Mouse (Mus musculus) erythroblast, embryonic 14.5 days (primary cell): ENCODE measurements around the gene Tnfrsf11a. TPM values are rescaled to one million over a fixed set of nuclear protein-coding genes. Genes with fewer than 3 reads are reported as not detected.

Source experiments
- H3K27me3 ChIP-seq: 2 replicates; pipeline ENCODE4 v1.6.1; 2012; ENCODE audit warnings: inconsistent platforms; ENCODE audit not compliant: control insufficient read depth
- H3K36me3 ChIP-seq: 2 replicates; pipeline ENCODE4 v1.6.1; 2012; ENCODE audit warnings: mild to moderate bottlenecking, inconsistent platforms; ENCODE audit not compliant: control insufficient read depth
- H3K4me1 ChIP-seq: 2 replicates; pipeline ENCODE4 v1.6.1; 2012; ENCODE audit warnings: inconsistent platforms; ENCODE audit not compliant: control insufficient read depth
- H3K4me3 ChIP-seq: replicated peaks from 2 replicates; pipeline ENCODE3; 2012; ENCODE audit warnings: moderate library complexity, mild to moderate bottlenecking, inconsistent platforms
- H3K9me3 ChIP-seq: 2 replicates; pipeline ENCODE4 v1.6.1; 2012; ENCODE audit warnings: low read length, inconsistent platforms, mixed read lengths; ENCODE audit not compliant: control insufficient read depth
- GATA1 ChIP-seq: IDR thresholded peaks from 2 replicates; pipeline ENCODE4 v1.6.1; 2012; ENCODE audit warnings: low read length, inconsistent platforms, mixed read lengths
- TAL1 ChIP-seq: IDR thresholded peaks from 3 replicates; pipeline ENCODE4 v1.6.1; 2012; ENCODE audit warnings: low read length, inconsistent platforms, mixed read lengths
- polyA plus RNA-seq: library from polyadenylated mRNA; stranded (reverse); fragments of >175 nt; gene quantifications from 2 replicates; pipeline ENCODE4 v1.2.3, GENCODE M21; 2012

Tnfrsf11a gene
- polyA plus RNA-seq, 1 experiment = not detected

- H3K9me3 ChIP-seq = no peaks in the 10 kb centered on the region
- H3K4me1 ChIP-seq = no peaks in the 10 kb centered on the region
- H3K36me3 ChIP-seq = no peaks in the 10 kb centered on the region
- no peaks in the 10 kb centered on the region for H3K27me3 ChIP-seq
- H3K4me3 ChIP-seq = no peak overlapping the region
- TF ChIP-seq GATA1 = no peak
- TF ChIP-seq TAL1 = no peak
Observed at GRCm38 (mm10) chr1:105815736-105816135, 35.2 kb downstream of the Tnfrsf11a start.

GRCm38 (mm10) chr1:105819031-105819430 lies 38.5 kb downstream of the Tnfrsf11a start:
- Histone ChIP-seq H3K36me3 (no peaks in the 10 kb centered on the region), H3K4me3 (no peak overlapping the region), H3K9me3 (no peaks in the 10 kb centered on the region), H3K27me3 (no peaks in the 10 kb centered on the region), H3K4me1 (no peaks in the 10 kb centered on the region)
- TF ChIP-seq GATA1 (no peak), TAL1 (no peak)

GRCm38 (mm10) chr1:105819740-105820139 lies 39.2 kb downstream of the Tnfrsf11a start:
- Histone ChIP-seq H3K36me3 (no peaks in the 10 kb centered on the region), H3K9me3 (no peaks in the 10 kb centered on the region), H3K27me3 (no peaks in the 10 kb centered on the region), H3K4me3 (no peak overlapping the region), H3K4me1 (no peaks in the 10 kb centered on the region)
- no peak for TF ChIP-seq TAL1
- TF ChIP-seq GATA1 = no peak

- Histone ChIP-seq H3K9me3 (no peaks in the 10 kb centered on the region), H3K27me3 (no peaks in the 10 kb centered on the region), H3K4me1 (no peaks in the 10 kb centered on the region), H3K4me3 (no peak overlapping the region), H3K36me3 (no peaks in the 10 kb centered on the region)
- TF ChIP-seq TAL1 (no peak), GATA1 (no peak)
Observed at GRCm38 (mm10) chr1:105824356-105824755, 43.8 kb downstream of the Tnfrsf11a start.

GRCm38 (mm10) chr1:105824980-105825379 lies 44.5 kb downstream of the Tnfrsf11a start:
- TF ChIP-seq GATA1 (no peak), TAL1 (no peak)
- no peak overlapping the region for H3K4me3 ChIP-seq
- H3K27me3 ChIP-seq = no peaks in the 10 kb centered on the region
- H3K4me1 ChIP-seq = no peaks in the 10 kb centered on the region
- H3K36me3 ChIP-seq = no peaks in the 10 kb centered on the region
- no peaks in the 10 kb centered on the region for H3K9me3 ChIP-seq

DNA sequence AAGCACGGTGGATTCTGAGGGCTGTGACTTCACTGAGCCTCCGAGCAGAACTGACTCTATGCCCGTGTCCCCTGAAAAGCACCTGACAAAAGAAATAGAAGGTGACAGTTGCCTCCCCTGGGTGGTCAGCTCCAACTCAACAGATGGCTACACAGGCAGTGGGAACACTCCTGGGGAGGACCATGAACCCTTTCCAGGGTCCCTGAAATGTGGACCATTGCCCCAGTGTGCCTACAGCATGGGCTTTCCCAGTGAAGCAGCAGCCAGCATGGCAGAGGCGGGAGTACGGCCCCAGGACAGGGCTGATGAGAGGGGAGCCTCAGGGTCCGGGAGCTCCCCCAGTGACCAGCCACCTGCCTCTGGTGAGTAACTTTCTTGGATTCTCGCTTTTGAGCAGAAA lies 46.9 kb downstream of the Tnfrsf11a start:
- H3K36me3 ChIP-seq = no peaks in the 10 kb centered on the region
- no peaks in the 10 kb centered on the region for H3K9me3 ChIP-seq
- H3K27me3 ChIP-seq = no peaks in the 10 kb centered on the region
- H3K4me3 ChIP-seq = no peak overlapping the region
- TF ChIP-seq GATA1 (no peak), TAL1 (no peak)
- H3K4me1 ChIP-seq = no peaks in the 10 kb centered on the region

DNA sequence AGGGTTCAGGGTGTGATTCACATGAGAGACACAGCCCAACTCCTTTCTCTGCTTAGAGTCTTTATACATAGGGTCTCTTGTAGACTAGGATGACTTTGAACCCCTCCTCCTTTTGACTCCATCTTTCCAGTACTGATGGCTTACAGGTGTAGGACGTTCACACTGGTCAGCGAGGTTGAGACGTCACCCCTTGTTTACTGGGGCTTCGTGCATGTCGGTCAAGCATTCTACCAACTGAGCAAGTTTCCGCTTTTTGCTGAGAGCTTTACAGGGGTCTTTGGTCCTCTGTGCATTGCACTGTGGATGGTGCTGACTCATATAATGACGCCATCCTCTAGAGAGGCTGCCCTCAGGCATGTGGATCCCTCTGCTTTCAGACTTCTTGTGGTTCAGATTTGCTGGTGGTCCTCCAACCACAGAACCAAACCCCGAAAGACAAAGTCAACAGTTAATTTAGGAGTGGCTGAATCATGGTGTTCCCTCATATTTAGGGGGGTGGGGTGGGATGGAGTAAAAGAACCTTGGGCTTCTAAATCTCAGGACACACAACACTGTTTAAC lies 47.3 kb downstream of the Tnfrsf11a start:
- H3K9me3 ChIP-seq = no peaks in the 10 kb centered on the region
- H3K36me3 ChIP-seq = no peaks in the 10 kb centered on the region
- TF ChIP-seq TAL1 (no peak), GATA1 (no peak)
- H3K4me1 ChIP-seq = no peaks in the 10 kb centered on the region
- H3K4me3 ChIP-seq = no peak overlapping the region
- no peaks in the 10 kb centered on the region for H3K27me3 ChIP-seq

GRCm38 (mm10) chr1:105829171-105829570 lies 48.7 kb downstream of the Tnfrsf11a start:
- Histone ChIP-seq H3K27me3 (no peaks in the 10 kb centered on the region), H3K36me3 (no peaks in the 10 kb centered on the region), H3K4me3 (no peak overlapping the region), H3K4me1 (no peaks in the 10 kb centered on the region), H3K9me3 (no peaks in the 10 kb centered on the region)
- TF ChIP-seq TAL1 (no peak), GATA1 (no peak)

DNA sequence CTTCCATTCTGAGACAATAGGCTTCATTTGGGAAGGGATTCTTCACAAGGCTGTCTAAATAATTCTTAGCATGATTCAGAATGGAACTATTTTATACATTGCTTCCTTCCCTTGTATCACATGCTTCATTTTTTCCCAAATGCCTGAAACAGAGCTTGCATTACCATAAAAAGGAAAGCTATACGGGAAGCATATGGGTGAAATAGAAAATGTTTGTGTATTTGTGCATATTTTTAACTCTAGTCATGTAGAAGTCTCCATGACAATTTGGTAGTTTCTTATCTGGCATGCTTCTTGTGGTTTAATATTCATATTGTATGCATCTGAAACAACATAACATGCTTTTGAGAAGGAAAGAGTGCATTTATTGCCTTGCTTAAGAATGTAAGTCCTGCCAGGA lies 52.3 kb downstream of the Tnfrsf11a start:
- no peaks in the 10 kb centered on the region for H3K9me3 ChIP-seq
- TF ChIP-seq TAL1 (no peak), GATA1 (no peak)

GRCm38 (mm10) chr1:105842950-105843349 lies 62.4 kb downstream of the Tnfrsf11a start:
- H3K9me3 ChIP-seq = no peaks in the 10 kb centered on the region
- H3K36me3 ChIP-seq = no peaks in the 10 kb centered on the region
- TF ChIP-seq GATA1 (no peak), TAL1 (no peak)
- no peaks in the 10 kb centered on the region for H3K4me1 ChIP-seq
- H3K27me3 ChIP-seq = peaks cover 30% of the 10 kb centered on the region
- no peak overlapping the region for H3K4me3 ChIP-seq

More for the DNA sequence above, 52.3 kb downstream of the Tnfrsf11a start:
- Histone ChIP-seq H3K27me3 (no peaks in the 10 kb centered on the region), H3K36me3 (no peaks in the 10 kb centered on the region), H3K4me3 (no peak overlapping the region), H3K4me1 (no peaks in the 10 kb centered on the region)
